Mouse (Mus musculus) erythroid progenitor cell, adult 5-6 weeks (primary cell): ENCODE measurements around the gene Dchs1. TPM values are rescaled to one million over a fixed set of nuclear protein-coding genes. Genes with fewer than 3 reads are reported as not detected.
A peak's percentile ranks its signal among the peaks of the same experiment; 100 is the strongest.
"Not testable (repeated sequence)": the region's sequence is repeated elsewhere in the genome, so short reads cannot be mapped to it uniquely, and the experiment has no call there.

Source experiments
- ATAC-seq: replicated peaks from 2 replicates; pipeline ENCODE4 v1.8.0; 2016; ENCODE audit warnings: moderate number of reproducible peaks, mild to moderate bottlenecking, moderate TSS enrichment, inconsistent platforms; ENCODE audit not compliant: poor library complexity, low FRiP score, severe bottlenecking
- total RNA-seq, 2 experiments: library from RNA; stranded (forward) in 1 of 2; stranded (reverse) in 1 of 2; fragments of 150-400 nt in 1 of 2; fragments of 186-747, 209-891 nt in 1 of 2; gene quantifications; 2 replicates each; pipeline versions ENCODE4 v1.2.3 to v1.2.4; 2015 to 2017; ENCODE audit warnings: low replicate concordance in 2 of 2

The Dchs1 gene
- total RNA-seq, 2 experiments from 2014 or later: not detected

DNA sequence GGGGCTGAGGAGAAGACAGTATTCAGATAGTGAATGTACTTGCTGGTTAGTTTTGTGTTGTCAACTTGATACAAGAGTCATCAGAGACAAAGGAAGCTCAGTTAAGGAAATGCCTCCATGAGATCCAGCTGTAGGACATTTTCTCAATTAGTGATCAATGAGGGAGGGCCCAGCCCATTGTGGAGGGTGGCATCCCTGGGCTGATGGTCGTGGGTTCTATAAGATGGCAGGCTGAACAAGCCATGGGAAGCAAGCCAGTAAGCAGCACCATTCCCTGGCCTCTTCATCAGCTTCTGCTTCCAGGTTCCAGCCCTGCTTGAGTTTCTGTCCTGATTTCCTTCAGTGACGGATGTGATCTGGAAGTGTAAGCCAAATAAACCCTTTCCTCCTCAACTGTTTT, 39.7 kb downstream of the Dchs1 start:
- ATAC-seq: no peak

GRCm38 (mm10) chr7:105743926-105744590, 43.4 kb downstream of the Dchs1 start, which contains the start of gene Taf10:
Gene Taf10, minus strand, starts transcription at chr7:105744361.
- peak; percentile 98 for ATAC-seq

DNA sequence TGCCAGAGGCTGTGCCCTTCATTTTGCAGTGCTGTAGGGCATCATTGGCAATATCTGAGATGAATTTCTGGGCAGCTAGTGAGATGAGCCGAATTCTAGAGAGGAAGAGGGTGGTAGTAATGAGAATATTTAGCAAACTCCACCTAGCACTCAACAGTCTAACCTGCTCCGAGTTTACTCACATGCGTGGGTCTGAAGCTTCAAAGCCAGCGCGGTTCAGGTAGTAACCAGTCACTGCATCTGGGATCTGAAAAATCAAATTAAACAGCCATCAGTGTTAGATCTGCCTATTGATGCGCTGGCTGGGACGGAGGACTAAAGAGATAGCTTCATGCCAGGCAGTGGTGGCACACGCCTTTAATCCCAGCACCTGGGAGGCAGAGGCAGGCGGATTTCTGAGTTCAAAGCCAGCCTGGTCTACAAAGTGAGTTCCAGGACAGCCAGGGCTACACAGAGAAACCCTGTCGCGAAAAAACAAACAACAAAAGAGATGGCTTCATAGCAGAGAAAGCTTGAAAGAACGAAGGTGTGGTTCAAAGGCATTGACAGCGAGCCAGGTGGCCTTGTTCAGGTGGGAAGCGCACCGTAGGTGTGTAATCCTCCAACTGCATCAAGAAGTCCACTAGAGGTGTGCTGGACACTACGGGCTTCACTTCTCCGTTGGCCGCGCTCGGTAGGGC, 44.1 kb downstream of the Dchs1 start:
- ATAC-seq: not testable (repeated sequence)

- ATAC-seq: not testable (repeated sequence)
These were observed 44.8 kb downstream of the Dchs1 start for GRCm38 (mm10) chr7:105742539-105743215.

DNA sequence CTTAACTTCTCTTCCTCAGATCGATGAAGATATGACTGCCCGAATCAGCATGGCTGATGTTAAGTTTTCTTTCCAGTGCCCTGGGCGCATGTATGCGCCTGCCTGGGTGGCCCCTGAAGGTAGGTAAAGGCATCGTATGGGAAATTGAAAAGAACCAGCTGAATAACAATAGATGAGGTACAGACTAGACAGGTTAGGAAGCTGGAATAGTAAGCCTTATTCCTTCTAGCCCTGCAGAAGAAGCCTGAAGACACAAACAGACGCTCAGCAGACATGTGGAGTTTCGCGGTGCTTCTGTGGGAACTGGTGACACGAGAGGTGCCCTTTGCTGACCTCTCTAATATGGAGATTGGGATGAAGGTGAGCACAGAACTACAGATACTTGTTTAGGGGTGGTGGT, 45.5 kb downstream of the Dchs1 start:
- no peak for ATAC-seq

DNA sequence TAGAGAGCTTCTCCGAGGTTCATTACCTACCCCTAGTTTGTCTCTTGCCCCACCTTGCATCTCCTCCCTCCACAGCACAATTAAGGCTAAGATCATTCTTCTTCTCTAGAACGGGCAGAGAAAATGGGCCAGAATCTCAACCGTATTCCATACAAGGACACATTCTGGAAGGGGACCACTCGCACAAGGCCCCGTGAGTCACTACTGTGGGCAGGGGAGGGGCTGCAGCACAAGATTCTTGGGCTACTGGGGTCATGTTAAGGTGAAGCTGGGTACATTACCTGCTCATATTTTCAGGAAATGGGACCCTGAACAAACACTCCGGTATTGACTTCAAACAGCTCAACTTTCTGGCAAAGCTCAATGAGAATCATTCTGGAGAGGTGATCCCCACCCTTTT, 46.6 kb downstream of the Dchs1 start:
- no peak for ATAC-seq

- ATAC-seq: no peak
These were observed 47.2 kb downstream of the Dchs1 start for GRCm38 (mm10) chr7:105740089-105740795.

- ATAC-seq: no peak
These were observed 48.5 kb downstream of the Dchs1 start for GRCm38 (mm10) chr7:105738948-105739347.

DNA sequence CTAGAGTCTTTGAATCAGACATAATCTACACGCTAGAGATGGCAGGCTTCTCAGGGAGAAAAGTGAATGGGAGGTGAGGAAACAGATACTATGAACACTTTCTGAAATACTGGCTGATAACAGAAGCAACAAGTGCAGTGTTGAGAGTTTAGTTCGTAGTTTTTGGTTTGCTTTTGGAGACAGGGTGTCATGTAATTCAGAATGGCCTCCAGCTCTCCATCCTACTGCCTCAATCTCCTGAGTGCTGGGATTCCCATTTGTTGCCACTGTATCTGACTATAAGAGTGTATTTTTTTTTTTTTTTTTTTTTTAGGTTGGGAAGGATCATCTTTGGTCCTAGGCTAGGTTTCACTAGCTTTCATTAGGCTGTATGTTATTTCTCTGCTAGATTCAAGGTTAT, 49.2 kb downstream of the Dchs1 start:
- ATAC-seq: no peak

GRCm38 (mm10) chr7:105737648-105738047, 49.8 kb downstream of the Dchs1 start:
- ATAC-seq: no peak

DNA sequence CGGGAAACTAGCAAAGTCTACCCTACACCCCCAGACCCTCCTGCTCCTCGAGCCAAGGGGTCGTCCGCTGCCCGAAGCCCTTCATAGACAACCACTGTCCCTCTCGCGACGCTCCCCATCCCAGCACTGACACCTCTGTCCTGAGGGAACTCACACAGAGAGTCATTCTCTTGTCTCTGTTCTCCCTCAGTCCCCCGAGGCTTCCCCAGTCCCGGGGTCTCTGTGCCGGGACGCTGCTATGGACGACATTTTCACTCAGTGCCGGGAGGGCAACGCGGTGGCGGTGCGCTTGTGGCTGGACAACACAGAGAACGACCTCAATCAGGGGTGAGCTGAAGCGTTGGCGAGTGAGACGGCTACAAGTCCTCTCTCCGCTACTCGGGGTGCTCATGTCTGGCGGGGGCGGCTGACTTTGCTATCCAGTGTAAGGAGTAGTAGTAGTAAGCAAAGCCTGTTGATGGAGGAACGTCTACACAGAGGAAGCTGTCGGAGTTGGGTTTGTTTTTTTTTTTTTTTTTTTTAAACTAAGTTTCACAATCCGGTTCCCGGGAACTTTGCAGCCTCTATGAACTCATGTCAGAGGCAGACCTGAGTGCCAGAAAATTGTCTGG, 50.4 kb downstream of the Dchs1 start, which contains the start of gene Rrp8:
Rrp8 (minus strand) TSS at position 475 of the 611 bp plus-strand sequence.
- ATAC-seq: peak; percentile 65

DNA sequence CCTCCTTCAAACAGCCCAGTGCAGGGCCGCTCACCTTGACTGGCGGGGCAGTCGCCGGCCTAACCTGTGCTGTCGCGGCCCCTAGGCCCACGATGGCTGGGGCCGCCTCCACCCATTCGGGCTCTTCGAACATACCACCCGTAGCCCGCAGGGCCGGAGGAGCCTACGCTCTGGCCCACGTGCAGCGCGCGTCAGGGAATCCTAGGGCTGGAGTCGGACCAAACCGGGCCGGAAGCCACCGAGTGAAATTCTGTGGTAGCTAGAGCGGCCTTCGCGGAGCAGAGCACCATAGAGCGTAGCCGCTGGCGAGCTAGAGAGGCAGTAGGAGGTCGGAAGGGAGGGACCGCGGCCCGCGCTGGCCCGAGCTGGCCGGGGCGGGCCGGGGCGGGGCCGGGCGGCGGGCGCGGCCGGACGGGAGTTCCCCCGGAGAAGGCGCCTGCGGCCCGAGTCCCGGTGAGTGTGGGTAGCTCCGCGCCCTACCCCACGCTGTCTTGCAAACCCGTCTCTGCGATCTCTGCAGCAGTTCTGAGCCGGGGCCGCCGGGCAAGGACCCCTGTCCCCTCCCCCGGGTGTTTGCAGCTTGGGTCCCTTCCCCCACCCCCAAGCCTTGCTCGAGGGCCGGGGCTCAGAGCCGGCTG, 51.1 kb downstream of the Dchs1 start, which contains the start of gene Ilk:
Ilk (plus strand) TSS at position 329 of the 638 bp plus-strand sequence.
- ATAC-seq: peak; percentile 89

DNA sequence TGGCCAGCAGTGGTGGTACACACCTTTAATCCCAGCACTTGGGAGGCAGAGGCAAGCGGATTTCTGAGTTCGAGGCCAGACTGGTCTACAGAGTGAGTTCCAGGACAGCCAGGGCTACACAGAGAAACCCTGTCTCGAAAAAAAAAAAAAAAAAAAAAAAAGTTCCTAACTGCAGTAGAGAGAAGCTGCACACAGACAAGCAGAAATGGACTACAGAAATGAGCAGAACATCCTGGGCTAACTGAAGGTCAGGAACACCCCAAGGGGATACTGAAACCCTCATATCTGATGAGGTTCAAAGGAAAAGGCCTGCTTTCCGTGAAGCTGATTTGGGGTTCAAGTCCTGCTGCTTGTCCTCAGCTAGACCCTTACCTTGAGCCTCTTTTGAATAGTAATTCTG, 52.0 kb downstream of the Dchs1 start:
- ATAC-seq: not testable (repeated sequence)

GRCm38 (mm10) chr7:105734826-105735225, 52.6 kb downstream of the Dchs1 start:
- ATAC-seq: no peak

DNA sequence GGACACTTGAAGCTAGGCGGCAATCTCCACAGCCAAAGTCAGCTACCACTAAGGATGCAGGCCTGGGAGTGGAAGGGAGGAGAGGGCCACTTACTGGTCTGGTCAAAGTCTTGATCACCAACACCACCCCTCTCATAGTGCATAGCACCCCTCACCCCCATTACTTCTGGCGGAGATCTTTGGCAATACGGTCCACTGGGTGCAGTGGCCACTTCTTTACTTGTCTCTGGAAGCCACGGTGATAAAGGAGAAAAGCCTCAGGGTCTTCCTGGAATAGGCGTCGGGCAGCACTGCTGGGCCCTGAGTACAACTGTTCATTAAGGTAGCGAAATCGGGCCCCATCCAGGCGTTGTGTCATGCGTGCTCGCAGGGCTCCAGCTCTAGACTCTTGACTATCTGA, 53.6 kb downstream of the Dchs1 start:
- ATAC-seq: no peak

DNA sequence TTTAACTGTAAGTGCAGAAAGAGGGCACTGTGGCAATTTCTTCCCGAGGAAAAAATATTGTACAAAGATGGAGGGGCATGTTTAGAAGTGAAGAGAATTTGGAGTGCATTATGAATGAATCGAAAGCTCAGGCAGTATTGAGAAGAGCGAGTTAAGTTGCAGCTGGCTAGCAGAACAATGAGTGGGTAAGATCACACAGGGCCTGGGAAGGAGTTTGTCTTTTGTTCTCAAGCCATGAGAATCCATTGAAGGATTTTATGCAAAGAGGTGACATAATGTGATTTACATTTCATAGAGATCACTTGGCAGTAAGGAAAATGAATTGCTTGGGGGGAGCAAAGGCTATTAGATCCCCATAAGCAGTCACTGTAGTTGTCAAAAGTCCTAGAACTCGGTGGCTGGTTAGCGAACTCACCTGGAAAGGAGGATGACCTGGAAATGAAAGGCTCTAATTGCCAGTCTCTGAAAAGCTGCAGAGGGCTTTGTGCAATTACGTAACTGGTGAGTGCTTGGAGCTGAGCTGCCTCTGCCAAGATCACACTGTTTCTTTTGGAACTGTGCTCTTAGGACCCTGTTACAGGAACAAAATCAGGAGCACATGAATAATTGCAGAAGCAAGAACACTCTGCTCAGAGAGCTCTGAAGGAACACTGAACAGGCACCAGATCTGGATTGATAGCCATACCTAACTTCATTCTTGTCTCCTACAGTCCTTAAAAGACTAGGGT, 58.6 kb downstream of the Dchs1 start:
- ATAC-seq: no peak

DNA sequence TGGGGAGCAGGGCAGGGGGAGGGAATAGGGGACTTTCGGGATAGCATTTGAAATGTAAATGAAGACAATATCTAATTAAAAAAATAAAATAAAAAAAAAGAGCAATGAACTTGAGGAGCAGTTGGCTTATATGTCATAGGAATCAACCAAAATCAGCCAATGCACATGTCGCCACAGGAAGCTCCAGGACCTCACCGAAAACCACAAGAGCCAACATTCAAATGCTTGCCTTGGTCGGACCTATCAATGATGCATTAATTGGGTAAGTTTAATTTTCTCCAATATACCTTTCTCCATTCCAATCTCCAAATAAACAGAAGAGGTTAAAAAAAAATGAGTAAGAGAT, 60.5 kb downstream of the Dchs1 start:
- ATAC-seq: no peak

DNA sequence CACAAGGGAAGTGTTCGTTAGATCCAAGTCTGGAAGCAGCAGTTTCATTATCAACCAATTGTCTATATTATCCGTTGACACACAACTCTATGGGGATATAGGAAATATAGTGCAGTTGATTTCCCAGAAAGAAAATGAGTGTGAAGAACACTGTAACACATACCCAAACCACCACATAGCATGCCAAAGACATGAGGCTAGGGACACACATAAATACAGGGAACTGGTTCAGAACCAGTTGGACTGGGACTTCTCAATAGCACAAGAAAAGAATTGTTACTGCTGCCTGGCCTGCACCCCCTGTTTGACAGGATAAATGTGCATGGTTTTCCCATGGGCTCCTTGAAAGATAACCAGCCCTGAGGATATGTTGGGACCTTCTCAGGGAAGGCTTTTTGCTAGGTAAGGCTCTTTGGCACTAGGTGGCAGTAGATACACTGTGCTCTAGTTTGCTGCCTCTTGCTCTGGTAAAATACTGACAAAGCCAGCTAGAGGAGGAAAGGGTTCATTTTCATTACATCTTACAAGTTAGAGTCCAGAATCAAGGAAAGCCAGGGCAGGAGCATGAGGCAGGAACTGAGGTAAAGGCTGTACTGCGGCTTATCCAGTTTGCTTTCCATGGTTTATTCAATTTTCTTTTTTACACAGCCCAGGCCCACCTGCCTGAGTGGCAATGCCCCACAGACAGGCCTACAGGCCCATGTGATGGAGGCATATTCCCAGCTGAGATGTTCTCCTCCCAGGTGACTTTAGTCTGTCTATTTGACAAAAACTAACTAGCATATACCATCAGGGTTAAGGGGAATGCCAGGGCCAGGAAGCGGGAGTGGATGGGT, 61.1 kb downstream of the Dchs1 start:
- peak; percentile 88 for ATAC-seq
